Mouse (Mus musculus) CH12.LX (cell line): ENCODE data around the gene Pld1.

ENCODE experiments used
- CTCF ChIP-seq, 2 experiments: IDR thresholded peaks in 1 of 2; conservative IDR thresholded peaks in 1 of 2; 2 replicates each; pipeline ENCODE4 v1.5.1; 2011 to 2012; ENCODE audit warnings: low read depth in 2 of 2, low read length in 2 of 2, improper control_type of control experiment in 1 of 2, inconsistent platforms in 1 of 2, mild to moderate bottlenecking in 1 of 2, moderate library complexity in 1 of 2
- E2F4 ChIP-seq: IDR thresholded peaks from 2 replicates; pipeline ENCODE4 v1.6.1; 2011; ENCODE audit warnings: low read depth, low read length, improper control_type of control experiment; ENCODE audit not compliant: insufficient replicate concordance
- EP300 ChIP-seq: IDR thresholded peaks from 2 replicates; pipeline ENCODE4 v1.6.1; 2011; ENCODE audit warnings: low read length, improper control_type of control experiment
- GABPA ChIP-seq: IDR thresholded peaks from 2 replicates; pipeline ENCODE4 v1.6.1; 2012; ENCODE audit warnings: low read depth, low read length, improper control_type of control experiment, inconsistent platforms; ENCODE audit not compliant: insufficient replicate concordance
- HCFC1 ChIP-seq: IDR thresholded peaks from 2 replicates; pipeline ENCODE4 v1.6.1; 2012; ENCODE audit warnings: low read depth, mild to moderate bottlenecking, inconsistent platforms, low read length, improper control_type of control experiment
- MAX ChIP-seq: IDR thresholded peaks from 2 replicates; pipeline ENCODE4 v1.6.1; 2011; ENCODE audit warnings: low read length, improper control_type of control experiment
- POLR2A ChIP-seq: IDR thresholded peaks from 2 replicates; pipeline ENCODE4 v1.6.1; 2011; ENCODE audit warnings: low read depth, mild to moderate bottlenecking, improper control_type of control experiment, low read length
- ZKSCAN1 ChIP-seq: IDR thresholded peaks from 2 replicates; pipeline ENCODE4 v1.6.1; 2012; ENCODE audit warnings: low read depth, inconsistent platforms, low read length, improper control_type of control experiment, borderline replicate concordance
- ZNF384 ChIP-seq: IDR thresholded peaks from 2 replicates; pipeline ENCODE4 v1.6.1; 2012; ENCODE audit warnings: low read depth, low read length, improper control_type of control experiment, inconsistent platforms

DNA sequence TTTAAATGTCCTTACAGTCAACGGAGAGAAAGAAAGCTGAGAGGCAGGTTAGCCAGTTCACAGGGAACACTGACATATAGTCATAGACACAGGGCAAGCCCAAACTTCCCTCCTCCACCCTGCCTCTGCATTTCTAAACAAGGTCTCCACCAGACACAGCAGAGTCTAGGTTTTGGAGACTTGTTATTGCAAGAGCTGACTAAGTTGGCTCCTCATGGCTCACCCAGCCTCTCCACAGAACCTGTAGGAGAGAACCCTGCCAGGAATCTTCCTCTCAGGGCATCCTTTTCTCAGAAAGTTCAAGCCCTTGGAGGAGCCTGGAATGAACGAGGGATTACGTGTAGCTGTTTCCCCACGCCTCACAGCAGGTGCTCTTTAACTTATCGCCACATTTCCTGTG lies 83.7 kb downstream of the Pld1 start:
- TF ChIP-seq CTCF (conservative IDR thresholded peaks at IDR 0.05 in 1 of 2, IDR thresholded peaks at IDR 0.05 in 1 of 2; ENCODE audit: low read depth in 2 of 2, low read length in 2 of 2), result no peak
- no peak for TF ChIP-seq POLR2A
- no peak for TF ChIP-seq ZNF384
- no peak for TF ChIP-seq GABPA
- TF ChIP-seq HCFC1, result no peak
- no peak for TF ChIP-seq E2F4
- no peak for TF ChIP-seq MAX
- TF ChIP-seq EP300, result no peak
- TF ChIP-seq ZKSCAN1, result no peak
